Mouse (Mus musculus): ENCODE results near the gene Acp2.

GRCm38 (mm10) chr2:91167629-91168028 lies 35.1 kb upstream of the Acp2 start:
- TF ChIP-seq CTCF (IDR thresholded peaks at IDR 0.05; ENCODE audit: insufficient read depth, low read depth, low read length) (no peak), POLR2A (IDR thresholded peaks at IDR 0.05; ENCODE audit: insufficient read depth, low read depth, low read length) (no peak)
